Mouse (Mus musculus) sigmoid colon, adult 10 weeks (tissue): ENCODE measurements around the gene Sertad4. TPM values are rescaled to one million over a fixed set of nuclear protein-coding genes. Genes with fewer than 3 reads are reported as not detected.

ENCODE experiments used
- polyA plus RNA-seq: library from polyadenylated mRNA; stranded (reverse); fragments of 350-450 nt; fragmentation: Illumina TruSeq; extraction: RNeasy Lipid Tissue Mini Kit (QIAGEN cat#74804); gene quantifications from one replicate; pipeline ENCODE4 v1.2.3, GENCODE M21; 2014; ENCODE audit warnings: low read depth, low replicate concordance

The Sertad4 gene
- 6.7 TPM for polyA plus RNA-seq

DNA sequence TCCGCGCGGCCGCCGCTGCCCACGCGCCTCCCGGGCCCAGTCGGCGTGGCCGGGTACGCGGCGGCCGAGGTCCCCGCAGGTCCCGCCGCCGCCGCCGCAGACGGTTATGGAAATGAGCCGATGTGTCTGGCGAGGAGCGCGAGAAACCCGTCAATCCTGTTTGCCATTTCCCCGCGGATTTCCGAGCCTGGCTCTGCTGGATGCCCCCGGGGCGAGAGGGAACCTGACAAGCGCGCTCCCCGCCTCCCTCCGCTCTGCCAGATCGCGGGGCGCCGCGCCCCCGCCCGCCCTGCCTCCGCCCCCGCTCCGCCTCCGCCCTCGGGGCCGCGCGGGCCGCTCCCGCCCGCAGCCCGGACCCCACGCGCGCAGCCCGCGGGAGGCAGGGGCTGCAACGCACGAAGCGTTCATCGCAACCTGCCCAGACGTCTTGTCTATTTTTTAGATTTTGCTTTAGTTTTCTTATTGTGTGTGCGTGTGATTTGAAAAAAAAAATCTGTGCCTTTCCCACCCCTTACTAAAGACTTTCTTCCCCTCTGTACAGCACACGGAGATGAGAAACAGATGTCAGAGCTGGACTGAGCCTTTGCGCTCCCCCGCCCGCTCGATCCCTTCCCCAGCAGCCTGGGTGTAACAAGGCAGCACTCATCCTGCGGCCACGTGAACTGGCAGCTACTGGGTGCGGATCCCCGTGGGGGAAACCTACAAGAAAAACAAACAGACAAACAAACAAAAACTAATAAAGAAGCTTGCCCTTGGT is at the start of gene Sertad4:
TSS of gene Sertad4 (minus strand) at position 283 of the 757 bp plus-strand sequence.

Other genes with a start within 250 kb of the Sertad4 start
- gene Hhat, start 84.5 kb downstream of the Sertad4 start, polyA plus RNA-seq = 3.7 TPM
- gene Syt14, start 180.0 kb upstream of the Sertad4 start, polyA plus RNA-seq = 2.0 TPM